Mouse (Mus musculus) lung, postnatal 0 days (tissue): ENCODE measurements around the gene 6820408C15Rik. TPM values are rescaled to one million over a fixed set of nuclear protein-coding genes. Genes with fewer than 3 reads are reported as not detected.
A peak's percentile ranks its signal among the peaks of the same experiment; 100 is the strongest.

Experiments used
- ATAC-seq: fragments of 200-750 bp; cut with Nextera tagmentation; 2 replicates; pipeline ENCODE4 v1.8.0; 2017; ENCODE audit warnings: moderate library complexity
- DNase-seq: peaks from one replicate; pipeline ENCODE4 v3.0.0-alpha.2; 2016; ENCODE audit warnings: low spot score
- H3K27ac ChIP-seq: fragments of 300-500 bp; sonication (generic); 2 replicates; pipeline ENCODE4 v1.5.1; 2014; ENCODE audit warnings: antibody characterized with exemption, mild to moderate bottlenecking, low read length, mixed read lengths
- H3K27me3 ChIP-seq: fragments of 300-500 bp; sonication (generic); replicated peaks from 2 replicates; pipeline ENCODE4 v1.6.1; 2014; ENCODE audit warnings: low read length, mixed read lengths; ENCODE audit not compliant: insufficient read depth
- H3K36me3 ChIP-seq: fragments of 300-500 bp; sonication (generic); 2 replicates; pipeline ENCODE4 v1.6.1; 2014; ENCODE audit warnings: low read length, mixed read lengths; ENCODE audit not compliant: insufficient read depth
- H3K4me1 ChIP-seq: fragments of 300-500 bp; sonication (generic); 2 replicates; pipeline ENCODE4 v1.6.1; 2014; ENCODE audit warnings: antibody characterized with exemption, low read depth, low read length, mixed read lengths; ENCODE audit not compliant: insufficient read depth
- H3K4me2 ChIP-seq: fragments of 300-500 bp; sonication (generic); replicated peaks from 2 replicates; pipeline ENCODE4 v1.6.1; 2014; ENCODE audit warnings: low read depth, mild to moderate bottlenecking, low read length, moderate library complexity, mixed read lengths
- H3K4me3 ChIP-seq: fragments of 300-500 bp; sonication (generic); 2 replicates; pipeline ENCODE4 v1.5.1; 2014; ENCODE audit warnings: low read depth, low read length
- H3K9ac ChIP-seq: fragments of 300-500 bp; sonication (generic); replicated peaks from 2 replicates; pipeline ENCODE4 v1.6.1; 2014; ENCODE audit warnings: low read depth, mild to moderate bottlenecking
- H3K9me3 ChIP-seq: fragments of 300-500 bp; sonication (generic); 2 replicates; pipeline ENCODE4 v1.6.1; 2016; ENCODE audit warnings: low read length, mixed read lengths
- CTCF ChIP-seq: IDR thresholded peaks from 2 replicates; pipeline ENCODE4 v1.5.1; 2016; ENCODE audit warnings: antibody characterized with exemption, mild to moderate bottlenecking
- EP300 ChIP-seq: IDR thresholded peaks from 2 replicates; pipeline ENCODE4 v1.6.1; 2016; ENCODE audit warnings: antibody characterized with exemption, mild to moderate bottlenecking, control low read depth
- WGBS: fragments of 180-500 bp; shearing (Covaris S2); extraction: QIAGEN DNeasy Blood & Tissue Kit; methylation state at CpG from one replicate; pipeline ENCODE4 v1.1.7; 2014; 5-methylcytosine and 5-hydroxymethylcytosine counted together
- polyA plus RNA-seq: library from polyadenylated mRNA; unstranded; fragments of >200 nt; fragmentation: Nextera tagmentation; extraction: Ambion mirVana; gene quantifications from 2 replicates; pipeline ENCODE4 v1.2.1, GENCODE M21; 2015

Gene 6820408C15Rik
- polyA plus RNA-seq, 1 experiment from 2014 or later = 10.7 TPM

DNA sequence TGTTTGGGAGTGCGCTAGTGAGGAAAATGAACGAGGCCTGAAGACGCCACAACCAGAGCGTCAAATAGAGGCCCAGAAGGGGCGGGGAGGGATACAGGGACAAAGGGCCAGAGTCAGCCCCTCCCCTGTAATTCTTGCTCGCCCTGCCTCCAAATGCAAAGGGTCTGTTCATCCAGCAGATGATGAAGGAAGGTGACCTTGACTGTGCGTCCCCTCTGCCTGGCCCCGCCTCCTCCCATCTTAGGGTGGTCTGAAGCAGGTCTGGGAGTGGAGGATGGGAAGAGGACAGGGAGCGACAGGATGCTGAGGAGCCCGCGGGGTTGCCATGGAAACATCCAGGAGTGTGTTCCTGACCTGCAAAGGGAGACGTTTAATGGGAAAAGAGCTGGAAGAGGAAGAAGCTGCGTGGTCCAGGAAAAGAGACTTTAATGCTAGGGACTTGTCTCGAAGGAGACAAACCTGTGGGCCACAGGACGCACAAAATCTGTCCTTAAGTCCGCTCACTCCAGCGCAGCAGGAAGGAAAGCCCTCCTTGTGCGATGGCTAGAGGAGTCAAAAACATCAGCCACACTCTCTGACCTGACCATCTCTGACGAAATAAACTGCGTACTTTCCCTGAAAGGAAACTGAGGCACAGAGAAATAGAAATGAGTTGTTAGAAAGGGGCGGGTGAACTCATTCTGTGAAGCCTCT, 39.6 kb upstream of the 6820408C15Rik start:
- no peak overlapping the region for H3K4me2 ChIP-seq
- ATAC-seq = no peak
- no peak overlapping the region for H3K27ac ChIP-seq
- no peaks in the 10 kb centered on the region for H3K9me3 ChIP-seq
- H3K36me3 ChIP-seq = no peaks in the 10 kb centered on the region
- 9% methylated on average over 21 of the region's 21 CpGs for WGBS
- no peak overlapping the region for H3K9ac ChIP-seq
- no peak overlapping the region for H3K4me3 ChIP-seq
- no peaks in the 10 kb centered on the region for H3K4me1 ChIP-seq
- peaks cover 15% of the 10 kb centered on the region; the same call in 1 of the 2 replicates for H3K27me3 ChIP-seq
- TF ChIP-seq CTCF (no peak), EP300 (no peak)
- no peak for DNase-seq

DNA sequence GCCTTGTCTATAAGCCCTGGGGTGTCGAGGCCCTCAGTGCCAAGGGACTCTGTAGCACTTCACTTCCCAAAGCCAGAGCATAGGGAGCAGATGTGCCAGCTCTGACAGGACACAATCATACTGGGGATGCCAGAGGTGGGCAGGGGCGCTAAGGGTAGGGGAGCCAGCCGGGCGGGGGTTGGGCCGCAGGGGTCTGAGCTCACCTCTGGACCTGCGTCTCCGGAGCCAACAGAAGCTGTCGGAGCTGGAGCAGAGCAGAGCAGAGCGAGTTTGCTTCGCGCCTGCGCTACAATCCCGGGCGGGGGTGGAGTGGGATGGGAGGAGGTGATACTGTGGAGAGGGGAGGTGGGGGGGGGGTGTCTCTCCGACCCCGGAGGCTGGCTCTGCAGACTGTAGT, 39.0 kb upstream of the 6820408C15Rik start, which contains the start of gene Nrsn2:
Gene Nrsn2 (minus strand): TSS at position 294 of the 397 bp plus-strand sequence.
- Histone ChIP-seq H3K27me3 (peaks cover 15% of the 10 kb centered on the region; the same call in 1 of the 2 replicates), H3K36me3 (no peaks in the 10 kb centered on the region), H3K4me1 (no peaks in the 10 kb centered on the region), H3K9me3 (no peaks in the 10 kb centered on the region), H3K4me2 (no peak within 1 kb of the TSS), H3K27ac (no peak within 1 kb of the TSS), H3K9ac (no peak within 1 kb of the TSS), H3K4me3 (no peak within 1 kb of the TSS)
- ATAC-seq (no peak), DNase-seq (no peak)
- TF ChIP-seq CTCF = no peak
- WGBS = 2% methylated on average over 13 of the region's 16 CpGs

DNA sequence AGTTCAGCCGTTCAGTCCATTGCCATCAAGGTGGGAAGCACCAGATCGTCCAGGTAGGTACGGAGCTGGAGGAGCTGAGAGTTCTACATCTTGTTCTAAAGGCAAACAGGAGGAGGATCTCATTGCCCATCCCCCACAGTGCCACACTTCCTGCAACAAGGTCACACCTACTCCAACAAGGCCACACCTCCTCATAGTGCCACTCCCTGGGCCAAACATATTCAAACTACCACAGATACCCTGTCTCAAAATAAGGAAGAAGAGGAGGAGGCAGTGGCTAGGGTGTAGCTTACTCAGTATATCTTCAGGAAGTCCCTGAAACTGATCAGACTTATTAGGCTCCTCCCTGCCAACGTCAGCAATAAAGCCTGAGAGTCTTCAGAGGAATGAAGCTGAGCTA, 31.2 kb upstream of the 6820408C15Rik start:
- H3K4me2 ChIP-seq = no peak overlapping the region
- H3K9me3 ChIP-seq = no peaks in the 10 kb centered on the region
- H3K27me3 ChIP-seq = no peaks in the 10 kb centered on the region
- no peak for ATAC-seq
- no peak for DNase-seq
- H3K27ac ChIP-seq = no peak overlapping the region
- H3K4me3 ChIP-seq = no peak overlapping the region
- H3K4me1 ChIP-seq = no peaks in the 10 kb centered on the region
- no peak for TF ChIP-seq EP300
- no peak for TF ChIP-seq CTCF
- WGBS = 78% methylated on average over 4 of the region's 4 CpGs
- no peak overlapping the region for H3K9ac ChIP-seq
- no peaks in the 10 kb centered on the region for H3K36me3 ChIP-seq

DNA sequence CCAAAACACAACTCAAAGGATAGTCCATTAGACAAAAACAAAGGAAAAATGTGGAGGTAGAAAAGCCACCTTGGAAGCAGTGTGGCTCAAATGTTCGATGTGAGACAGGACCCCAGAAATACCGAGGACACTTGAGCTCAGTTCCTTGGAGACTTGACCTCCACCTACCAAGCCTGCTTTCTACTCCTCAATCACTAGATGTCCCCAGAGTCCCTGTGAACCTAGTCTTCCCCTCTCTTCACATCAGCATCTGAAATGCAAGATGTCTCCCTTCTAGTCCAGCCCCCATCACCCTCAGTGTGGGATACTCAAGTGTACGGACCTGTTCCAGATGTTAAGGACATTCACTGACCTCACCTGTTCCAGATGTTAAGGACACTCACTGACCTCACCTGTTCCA, 22.6 kb upstream of the 6820408C15Rik start:
- Histone ChIP-seq H3K4me1 (no peaks in the 10 kb centered on the region), H3K27ac (no peak overlapping the region), H3K4me3 (no peak overlapping the region), H3K36me3 (no peaks in the 10 kb centered on the region), H3K27me3 (no peaks in the 10 kb centered on the region), H3K4me2 (no peak overlapping the region), H3K9ac (no peak overlapping the region), H3K9me3 (no peaks in the 10 kb centered on the region)
- ATAC-seq (no peak), DNase-seq (peak; percentile 91)
- TF ChIP-seq EP300 = no peak
- TF ChIP-seq CTCF = peak; percentile 94
- WGBS = 17% methylated on average over 3 of the region's 3 CpGs

DNA sequence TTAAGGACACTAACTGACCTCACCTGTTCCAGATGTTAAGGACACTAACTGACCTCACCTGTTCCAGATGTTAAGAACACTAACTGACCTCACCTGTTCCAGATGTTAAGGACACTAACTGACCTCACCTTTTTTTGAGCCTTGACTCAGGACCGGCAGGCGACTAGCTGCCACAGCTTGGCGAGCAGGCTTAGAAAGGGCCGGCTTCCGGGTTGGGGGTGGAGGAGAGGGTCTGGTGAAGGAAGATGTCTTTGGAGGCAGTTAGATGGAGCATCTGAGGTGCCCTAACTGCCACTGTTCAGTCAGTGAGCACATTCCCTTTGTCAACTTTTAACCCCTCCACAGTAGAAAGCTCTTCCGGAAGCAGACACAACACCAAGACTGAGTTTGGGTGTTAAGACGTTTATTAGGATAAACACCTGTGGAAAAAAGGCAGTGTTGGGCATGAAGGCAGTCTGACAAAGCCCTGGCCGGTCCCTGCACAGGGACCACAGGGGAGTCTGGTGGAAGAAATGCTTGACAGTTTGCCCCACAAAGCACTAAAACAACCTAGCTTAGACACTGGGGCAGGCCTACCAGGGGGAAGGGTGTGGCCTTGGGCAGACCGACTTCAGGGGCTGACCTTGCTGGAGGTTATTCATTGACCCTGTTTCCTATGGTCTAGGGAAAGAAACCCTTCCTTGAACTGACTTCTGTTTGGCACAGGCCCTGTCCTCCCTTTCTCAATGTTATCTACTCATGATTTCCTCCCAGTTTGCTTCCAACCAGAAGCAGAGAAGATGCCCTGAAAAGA, 22.0 kb upstream of the 6820408C15Rik start:
- no peak overlapping the region for H3K4me2 ChIP-seq
- no peaks in the 10 kb centered on the region for H3K4me1 ChIP-seq
- H3K4me3 ChIP-seq = no peak overlapping the region
- no peaks in the 10 kb centered on the region for H3K9me3 ChIP-seq
- no peak for TF ChIP-seq CTCF
- TF ChIP-seq EP300 = no peak
- 41% methylated on average over 9 of the region's 9 CpGs for WGBS
- no peaks in the 10 kb centered on the region for H3K36me3 ChIP-seq
- no peaks in the 10 kb centered on the region for H3K27me3 ChIP-seq
- no peak for ATAC-seq
- H3K9ac ChIP-seq = no peak overlapping the region
- no peak overlapping the region for H3K27ac ChIP-seq
- DNase-seq = no peak

DNA sequence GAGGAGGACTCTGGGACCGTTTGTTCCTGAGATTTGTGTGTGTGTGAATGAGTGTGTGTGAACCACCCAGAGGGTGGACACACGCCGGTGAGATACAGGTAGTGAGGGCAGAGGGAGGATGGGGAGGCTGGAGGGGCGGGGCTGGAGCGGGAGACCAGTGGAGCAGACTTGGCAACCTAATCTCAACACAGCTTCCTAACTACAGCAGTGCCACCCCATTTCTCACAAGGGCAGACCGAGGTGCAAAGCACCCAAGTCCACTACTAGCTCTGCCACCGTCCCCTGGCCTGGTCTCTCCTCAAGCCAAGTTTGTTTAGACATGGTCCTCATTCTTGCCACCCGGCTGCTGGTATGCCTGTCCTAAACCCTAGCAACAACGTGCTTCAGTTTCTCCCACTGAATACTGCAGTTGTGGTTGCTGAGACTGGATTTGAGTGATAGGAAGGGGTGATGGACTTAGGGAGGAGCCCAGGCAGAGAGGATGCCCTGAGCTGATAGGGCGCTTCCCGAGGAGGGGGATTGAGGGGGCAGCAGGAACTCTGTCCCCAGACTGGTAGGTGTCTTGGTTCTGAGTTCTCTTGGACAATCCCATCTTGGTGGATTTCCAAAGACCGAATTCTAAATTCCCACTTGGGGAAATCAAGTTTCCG, 20.0 kb upstream of the 6820408C15Rik start:
- no peak for DNase-seq
- H3K27ac ChIP-seq = peak overlapping the region; percentile 4; the same call in 1 of the 2 replicates

More for the DNA sequence above, 20.0 kb upstream of the 6820408C15Rik start:
- Histone ChIP-seq H3K4me1 (no peaks in the 10 kb centered on the region), H3K27me3 (no peaks in the 10 kb centered on the region), H3K36me3 (no peaks in the 10 kb centered on the region), H3K9ac (no peak overlapping the region), H3K4me2 (peak overlapping the region; percentile 78), H3K9me3 (no peaks in the 10 kb centered on the region), H3K4me3 (peak overlapping the region; percentile 85)
- no peak for TF ChIP-seq CTCF
- TF ChIP-seq EP300 = no peak
- no peak for ATAC-seq
- WGBS = 16% methylated on average over 13 of the region's 13 CpGs
